ENCODE assay signal across 8 mouse cellular contexts in genomic region chr2:32834496-32834895, GRCm38 (mm10). TPM values are rescaled to one million over a fixed set of nuclear protein-coding genes. Genes with fewer than 3 reads are reported as not detected.
DNase-seq lines count a peak whose midpoint lies in the region; ATAC-seq and TF ChIP-seq lines count a peak whose summit lies in the region.

No protein-coding gene starts in this region.

- peak overlapping the region; percentile 12; the same call in 1 of the 2 replicates for H3K4me2 ChIP-seq in heart, embryonic 12.5 days

- H3K9ac ChIP-seq in heart, embryonic 12.5 days, result no peak overlapping the region

- H3K9me3 ChIP-seq in heart, embryonic 12.5 days (replicated peaks), result no peaks in the 10 kb centered on the region

- no peaks in the 10 kb centered on the region for H3K27me3 ChIP-seq in cerebellum, adult 2 months (ENCODE audit: control insufficient read depth, insufficient read depth, low read length)
- no peaks in the 10 kb centered on the region for H3K27me3 ChIP-seq in heart, embryonic 12.5 days (replicated peaks)

- intact Hi-C loops in left cerebral cortex, postnatal 4 days (cut with DNase I), result no loop called here

- peak; percentile 53 for ATAC-seq in heart, embryonic 12.5 days (ENCODE audit: insufficient number of reproducible peaks, low FRiP score)

- WGBS in cerebellum, adult 2 months, result 5% methylated on average over 7 of the region's 7 CpGs
- 44% methylated on average over 7 of the region's 7 CpGs for WGBS in heart, embryonic 12.5 days

- no peak for TF ChIP-seq POLR2A in cerebellum, adult 2 months (IDR thresholded peaks at IDR 0.05; ENCODE audit: borderline replicate concordance, insufficient read depth, low read length)

- H3K27ac ChIP-seq in cerebellum, adult 2 months (ENCODE audit: insufficient read depth, low read length), result peak overlapping the region; percentile 94
- peak overlapping the region; percentile 80 for H3K27ac ChIP-seq in heart, embryonic 12.5 days (ENCODE audit: poor library complexity, severe bottlenecking)

- peak overlapping the region; percentile 26 for H3K4me3 ChIP-seq in cerebellum, adult 2 months (replicated peaks; ENCODE audit: insufficient read depth, low read depth, low read length)
- H3K4me3 ChIP-seq in heart, embryonic 12.5 days, result no peak overlapping the region

- DNase-seq in cerebellum, adult 2 months, result peak; percentile 57 to 61
- no peak for DNase-seq in cerebellum, adult 9-11 months
- DNase-seq in CD4-positive, CD25-positive, alpha-beta regulatory T cell, adult 2 months (ENCODE audit: low read depth, low spot score), result peak; percentile 75
- DNase-seq in kidney, adult 9 months, result peak; percentile 64
- DNase-seq in lung, postnatal 4 days, result peak; percentile 69 to 78
- DNase-seq in left cerebral cortex, adult 9 months (ENCODE audit: low spot score in 2 of 2), result no peak
- DNase-seq in left cerebral cortex, postnatal 4 days, result no peak

- no peaks in the 10 kb centered on the region for H3K36me3 ChIP-seq in heart, embryonic 12.5 days

- H3K4me1 ChIP-seq in cerebellum, adult 2 months (ENCODE audit: control insufficient read depth, insufficient read depth, low read length), result peaks cover 52% of the 10 kb centered on the region
- peaks cover 53% of the 10 kb centered on the region for H3K4me1 ChIP-seq in heart, embryonic 12.5 days (replicated peaks)

- TF ChIP-seq CTCF in cerebellum, adult 2 months (IDR thresholded peaks at IDR 0.05; ENCODE audit: borderline replicate concordance, insufficient read depth, low read depth, low read length), result no peak

RNA-seq across cellular contexts. Expression of gene Stxbp1, which starts 12.5 kb away (rescaled TPM):
- 889 and 932 TPM in 2 replicates for polyA plus RNA-seq in cerebellum, adult 2 months (2012; rRNA removed)
- 30.8 and 31.1 TPM in 2 replicates for polyA plus RNA-seq in heart, embryonic 12.5 days (2016; fragmentation: Nextera tagmentation; extraction: Ambion mirVana)
- total RNA-seq in left cerebral cortex, postnatal 4 days (2021), result 100 to 1,000 TPM; 557 to 578 TPM

RNA-seq across cellular contexts. Expression of gene Fam129b, which starts 41.4 kb away (rescaled TPM):
- polyA plus RNA-seq in cerebellum, adult 2 months (2012; rRNA removed), result 23.9 and 24.5 TPM in 2 replicates
- polyA plus RNA-seq in heart, embryonic 12.5 days (2016; fragmentation: Nextera tagmentation; extraction: Ambion mirVana), result 62.0 and 64.4 TPM in 2 replicates
- 10 to 100 TPM; 55.1 to 63.3 TPM for total RNA-seq in left cerebral cortex, postnatal 4 days (2021)

RNA-seq across cellular contexts. Expression of gene Cfap157, which starts 50.3 kb away (rescaled TPM):
- polyA plus RNA-seq in cerebellum, adult 2 months (2012; rRNA removed), result 0.70 and 1.7 TPM in 2 replicates
- polyA plus RNA-seq in heart, embryonic 12.5 days (2016; fragmentation: Nextera tagmentation; extraction: Ambion mirVana), result 0.63 and 0.98 TPM in 2 replicates
- total RNA-seq in left cerebral cortex, postnatal 4 days (2021), result under 1 TPM; 0.34 to 0.58 TPM

RNA-seq across cellular contexts. Expression of gene Ptrh1, which starts 58.9 kb away (rescaled TPM):
- 7.4 and 8.5 TPM in 2 replicates for polyA plus RNA-seq in cerebellum, adult 2 months (2012; rRNA removed)
- 4.2 and 5.2 TPM in 2 replicates for polyA plus RNA-seq in heart, embryonic 12.5 days (2016; fragmentation: Nextera tagmentation; extraction: Ambion mirVana)
- total RNA-seq in left cerebral cortex, postnatal 4 days (2021), result 10 to 100 TPM in 1 of 2 experiments, 1 to 10 TPM in 1; 6.5 to 11.2 TPM

RNA-seq across cellular contexts. Expression of gene Ttc16, which starts 59.1 kb away (rescaled TPM):
- polyA plus RNA-seq in cerebellum, adult 2 months (2012; rRNA removed), result 2.0 and 2.6 TPM in 2 replicates
- 0.09 and 0.24 TPM in 2 replicates for polyA plus RNA-seq in heart, embryonic 12.5 days (2016; fragmentation: Nextera tagmentation; extraction: Ambion mirVana)
- total RNA-seq in left cerebral cortex, postnatal 4 days (2021), result under 1 TPM; 0.42 to 0.66 TPM

Comparison
In these comparisons a context has a peak if more than half of its experiments do, and no peak if none do; other contexts are left out.
1. DNase-seq: peak in cerebellum, adult 2 months (2 of 2), CD4-positive, CD25-positive, alpha-beta regulatory T cell, adult 2 months (single experiment), kidney, adult 9 months (single experiment) and lung, postnatal 4 days (2 of 2); none in cerebellum, adult 9-11 months (single experiment), left cerebral cortex, adult 9 months (0 of 2) and left cerebral cortex, postnatal 4 days (single experiment).
2. RNA of gene Stxbp1, which starts 12.5 kb away (polyA plus RNA-seq): 889 to 932 TPM in cerebellum, adult 2 months; 30.8 to 31.1 TPM in heart, embryonic 12.5 days; every median in the first group is over 10 times any median in the second.